Mouse (Mus musculus) urinary bladder, adult 18-20 months (tissue): ENCODE measurements at regions not wholly inside any gene's neighbourhood (a gene's known extent, or its start where the extent isn't known, plus 50 kb on each side); places are given as distances from the start of the nearest gene placed in this dataset.

Source experiments
- DNase-seq, 2 experiments: peaks; one replicate each; pipeline ENCODE4 v3.0.0; 2022; ENCODE audit warnings: low spot score in 2 of 2, mixed read lengths in 2 of 2

DNA sequence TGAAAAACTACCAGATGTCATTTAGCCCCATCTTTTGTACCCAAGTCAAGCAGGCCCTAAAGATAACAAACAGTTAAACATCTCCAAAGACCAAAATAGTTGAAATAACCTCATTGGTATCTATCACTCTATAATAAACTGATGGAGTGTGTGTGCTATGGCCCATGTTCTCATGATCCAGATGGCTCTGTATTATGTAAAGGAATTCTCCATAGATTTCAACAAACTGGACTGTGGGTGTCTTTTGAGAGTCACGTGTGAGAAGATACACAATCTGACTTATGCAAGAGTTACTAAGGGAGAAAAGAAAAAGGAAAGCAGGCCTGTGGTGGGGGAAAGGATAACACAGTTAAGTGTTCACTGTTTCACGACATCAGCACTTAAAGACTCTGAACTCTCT is 164.8 kb upstream of the Paip1 start:
- no peak for DNase-seq

DNA sequence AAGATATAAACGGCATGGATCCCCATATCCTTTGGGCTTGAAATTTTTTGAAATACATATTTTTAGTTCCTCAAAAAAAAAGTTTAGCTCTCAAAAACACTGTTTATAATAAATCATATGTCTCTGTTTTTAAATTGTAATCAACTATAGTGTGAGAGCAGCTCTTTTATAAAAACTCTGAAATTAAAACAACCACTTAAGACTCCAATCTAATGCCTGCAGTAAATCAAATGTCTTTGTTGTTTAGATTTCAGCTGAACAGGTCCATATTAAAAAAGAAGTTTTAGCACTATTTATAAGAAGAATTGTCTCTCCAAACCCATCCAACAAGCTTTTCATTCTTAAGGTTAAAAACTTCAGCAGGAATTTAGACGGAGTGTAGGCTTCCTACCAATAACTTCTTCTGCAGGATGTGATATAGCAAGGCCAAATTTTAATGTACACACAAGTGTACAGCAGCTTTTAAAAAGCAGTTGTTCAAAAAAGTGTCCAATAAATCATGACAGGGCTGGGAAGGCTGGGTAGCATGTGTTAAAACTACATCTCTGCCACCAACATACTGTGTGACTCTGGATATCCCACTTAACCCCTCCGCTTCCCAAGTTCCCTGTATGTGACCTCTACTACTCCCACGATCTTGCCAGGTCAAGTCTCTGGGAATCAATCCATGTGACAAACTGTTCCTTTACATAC is 160.6 kb upstream of the Paip1 start:
- no peak for DNase-seq

DNA sequence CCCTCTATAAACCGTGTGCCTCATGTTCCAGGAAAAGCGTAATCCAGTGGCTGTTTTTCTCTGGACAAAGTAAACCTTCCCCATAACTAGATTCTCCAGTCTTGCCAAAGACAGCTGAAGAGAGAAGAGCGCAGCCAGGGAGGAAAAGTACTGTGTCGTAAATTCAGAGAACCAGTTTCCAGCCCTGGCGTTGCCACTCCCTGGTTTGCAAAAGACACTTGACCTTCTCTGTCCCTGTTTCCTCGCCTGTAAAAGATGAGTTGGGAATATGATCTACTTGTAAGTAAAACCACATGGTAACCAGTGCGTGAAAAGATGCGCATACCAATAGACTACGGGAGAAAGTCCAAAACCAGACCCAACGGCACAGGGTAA is 160.1 kb upstream of the Paip1 start:
- no peak for DNase-seq

DNA sequence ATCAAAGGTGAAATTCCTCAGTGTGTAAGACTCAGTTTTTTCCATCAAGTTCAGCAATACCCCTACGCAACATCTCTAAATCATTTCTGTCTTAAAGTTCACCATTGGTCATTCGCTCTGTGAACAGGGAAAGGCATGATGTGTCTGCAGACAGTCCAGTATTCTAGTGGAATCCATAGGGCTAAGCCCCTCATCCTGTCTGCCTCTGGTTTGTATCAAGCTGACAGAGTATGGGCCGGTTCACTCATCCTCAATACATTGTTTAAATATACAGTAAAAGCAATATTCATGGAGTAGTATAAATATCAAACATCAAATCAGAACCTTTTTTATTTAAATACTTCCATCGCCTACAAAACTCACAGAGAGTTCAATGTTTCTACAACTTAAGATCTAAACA is 152.9 kb upstream of the Paip1 start:
- DNase-seq, result no peak

DNA sequence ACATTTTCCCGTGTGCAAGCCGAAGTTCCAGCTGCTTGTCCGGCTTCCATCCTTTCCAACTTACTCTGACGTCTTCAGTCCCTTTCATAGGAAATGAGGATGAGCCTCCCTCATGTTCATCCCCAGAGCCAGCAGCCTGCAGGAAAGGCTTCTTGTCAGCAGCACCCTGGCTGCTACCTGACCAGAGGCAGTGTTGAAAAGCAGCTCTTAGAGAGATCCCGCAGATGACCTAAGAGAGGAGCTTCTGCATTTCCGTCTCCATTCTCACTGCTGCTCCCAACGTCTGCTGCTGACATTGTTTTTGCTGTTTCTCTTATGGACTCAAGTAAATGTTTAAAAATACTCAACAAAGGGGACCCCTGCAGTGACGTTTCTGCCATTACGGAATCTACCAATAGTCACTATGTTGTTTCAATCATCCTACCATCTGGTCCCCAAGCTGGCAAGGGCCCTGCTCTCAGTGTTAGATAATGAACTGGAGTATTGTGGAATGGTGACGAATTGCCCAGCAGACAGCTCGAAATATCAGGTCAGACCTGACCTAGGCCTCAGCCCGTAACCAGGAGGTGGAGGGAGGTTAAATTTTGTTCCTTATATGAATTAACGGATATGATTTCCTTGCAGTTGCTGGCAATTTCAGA is 151.0 kb upstream of the Paip1 start:
- no peak for DNase-seq

DNA sequence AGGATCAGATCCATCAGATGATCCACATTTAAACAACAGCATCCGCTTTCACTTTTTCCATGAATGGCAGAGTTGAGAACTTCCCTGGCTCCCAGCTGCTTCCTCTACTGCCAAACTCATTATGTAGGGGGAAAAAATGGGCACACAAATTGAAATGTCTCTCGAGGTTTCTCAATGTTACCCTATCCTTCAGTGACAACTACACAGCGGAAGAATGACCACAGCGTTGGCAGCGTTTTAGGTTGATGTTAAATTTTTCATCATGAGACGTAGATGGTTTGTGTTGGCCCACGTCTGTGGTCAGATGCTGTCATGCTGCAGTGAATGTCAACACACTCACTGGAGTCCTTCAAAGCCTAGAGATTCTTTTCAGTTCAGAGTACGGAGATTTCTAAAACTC is 149.0 kb upstream of the Paip1 start:
- no peak for DNase-seq

- DNase-seq, result no peak
These were observed 147.8 kb upstream of the Paip1 start for GRCm38 (mm10) chr13:119280622-119281021.

DNA sequence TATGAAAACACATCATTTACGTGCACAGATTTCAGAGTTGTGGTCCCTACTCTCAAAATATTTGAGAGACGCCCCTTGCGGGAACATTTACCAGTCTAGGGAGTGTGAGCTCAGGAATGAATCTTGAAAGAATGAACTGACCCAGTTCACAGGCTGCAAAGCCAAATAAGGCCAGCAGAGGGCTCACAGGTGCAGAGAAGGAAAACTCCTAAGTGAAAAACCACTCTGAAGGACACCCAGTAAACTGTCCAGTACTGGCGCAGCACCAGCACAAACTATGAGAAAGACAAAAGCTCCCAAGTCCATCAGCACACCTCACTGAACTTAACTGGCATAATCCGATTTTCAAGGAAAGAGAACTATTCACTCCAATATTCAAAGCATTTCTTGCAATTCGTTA is 145.0 kb upstream of the Paip1 start:
- peak; percentile 16 to 63 for DNase-seq

DNA sequence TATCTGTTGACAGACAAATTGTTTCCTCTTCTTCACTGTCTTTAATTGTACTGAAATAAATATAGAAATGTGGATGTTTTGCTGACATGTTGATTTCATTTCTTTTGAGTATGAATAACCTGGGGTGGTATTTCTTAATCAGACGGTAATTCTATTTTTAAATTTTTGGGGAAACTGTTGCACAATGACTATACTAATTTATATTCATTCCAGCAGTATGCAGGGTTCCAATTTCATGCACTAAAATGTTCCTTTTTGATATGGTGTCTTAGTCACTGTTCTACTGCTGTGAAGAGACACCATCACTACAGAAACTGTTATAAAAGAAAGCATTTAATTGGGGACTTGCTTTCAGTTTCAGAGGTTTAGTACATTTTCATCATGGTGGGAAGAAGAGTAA is 119.2 kb upstream of the Paip1 start:
- DNase-seq, result no peak

DNA sequence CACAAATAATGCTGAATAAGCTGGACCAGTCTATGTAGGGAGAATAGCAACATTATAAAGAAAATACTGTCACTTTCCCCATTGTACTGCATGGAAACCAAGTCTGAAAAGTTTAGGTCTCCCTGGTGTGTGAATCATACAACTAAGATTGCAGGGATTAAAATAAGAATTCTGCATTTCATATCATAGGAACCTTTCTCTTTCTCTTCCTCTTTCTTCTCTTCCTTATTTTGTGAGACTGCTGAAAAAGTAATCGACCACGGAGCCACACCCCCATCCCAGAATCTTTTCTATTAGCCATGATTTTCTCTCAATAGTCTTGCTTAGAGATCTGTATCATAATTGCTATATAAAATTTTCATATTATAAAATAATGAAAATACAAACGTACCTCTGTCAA is 118.4 kb upstream of the Paip1 start:
- no peak for DNase-seq

- DNase-seq, result no peak
These were observed 114.0 kb upstream of the Paip1 start for GRCm38 (mm10) chr13:119314356-119314755.

DNA sequence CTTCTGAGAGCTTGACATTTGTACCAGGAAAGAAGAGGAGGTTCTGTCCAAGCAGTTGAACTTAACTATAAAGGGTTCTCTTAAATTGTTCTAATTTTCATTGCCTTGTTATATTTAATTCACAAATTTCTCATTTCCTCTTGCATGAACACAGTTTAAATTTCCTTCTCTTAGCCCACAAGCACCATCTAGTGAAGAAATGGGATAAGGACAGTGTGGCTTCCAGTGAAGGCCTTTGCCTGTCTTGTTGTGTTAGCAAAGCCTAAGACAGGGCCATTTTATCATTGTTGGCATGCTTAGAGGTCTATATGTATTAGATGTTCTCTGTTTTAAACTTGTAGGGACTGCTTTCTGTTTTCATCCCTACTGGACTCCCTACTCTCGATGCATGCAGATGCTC is 110.0 kb upstream of the Paip1 start:
- DNase-seq, result no peak

DNA sequence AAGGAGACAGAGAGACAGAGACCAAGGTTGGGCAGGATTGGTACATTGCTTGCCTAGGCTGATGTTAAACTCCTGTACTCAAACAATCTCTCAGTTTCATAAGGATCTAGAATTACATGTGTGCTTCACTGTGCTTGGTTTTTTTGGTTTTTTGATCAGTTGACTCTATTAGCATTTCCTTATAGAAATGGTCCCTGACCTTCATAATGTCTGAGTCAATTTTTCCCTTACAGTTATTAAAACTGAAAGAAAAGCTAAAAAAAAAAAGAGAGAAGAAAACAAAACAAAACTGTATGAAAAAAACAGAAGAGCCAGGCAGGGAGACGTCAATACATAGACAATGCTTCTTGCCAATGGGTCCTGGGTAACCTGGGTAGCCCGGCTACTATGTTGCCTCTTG is 102.9 kb upstream of the Paip1 start:
- DNase-seq, result no peak

DNA sequence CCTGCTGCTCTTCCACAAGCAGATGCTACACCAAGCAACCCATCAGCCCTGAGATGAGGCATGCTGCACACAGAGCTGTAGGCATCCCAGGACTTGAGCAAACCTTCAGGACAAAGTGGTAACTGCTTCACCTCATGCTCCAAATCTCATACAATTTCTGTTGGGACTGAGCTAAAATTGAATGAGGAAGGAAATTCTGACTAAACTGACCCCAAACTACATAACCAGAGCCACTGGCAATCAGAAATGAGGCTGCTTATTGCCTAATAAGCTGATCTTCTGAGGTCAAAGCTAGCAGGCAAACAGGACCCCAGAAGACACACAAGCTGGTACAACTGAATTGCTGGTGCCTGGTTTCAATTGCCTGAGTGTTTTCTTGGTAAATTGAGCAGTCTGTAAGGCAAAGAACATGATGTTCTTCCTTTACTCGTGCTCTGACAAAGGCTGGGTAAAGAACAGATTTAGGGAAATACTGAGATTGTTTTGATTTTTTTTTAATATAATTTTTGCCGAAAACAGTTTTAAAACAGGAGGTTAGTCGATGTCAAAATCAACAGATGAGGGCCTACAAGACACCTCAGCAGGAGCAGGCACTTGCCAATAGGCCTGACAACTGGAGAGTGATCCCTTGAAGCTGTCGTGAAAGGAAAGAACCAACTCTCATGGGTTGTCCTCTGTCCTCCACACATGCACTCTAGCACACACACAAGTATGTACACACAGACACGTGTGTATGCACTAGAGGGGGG is 101.3 kb upstream of the Paip1 start:
- DNase-seq, result no peak

- no peak for DNase-seq
These were observed 99.7 kb upstream of the Paip1 start for GRCm38 (mm10) chr13:119328731-119329130.

GRCm38 (mm10) chr13:119331815-119332214 is 96.6 kb upstream of the Paip1 start:
- DNase-seq, result no peak

GRCm38 (mm10) chr13:119333915-119334314 is 94.5 kb upstream of the Paip1 start:
- DNase-seq, result no peak

DNA sequence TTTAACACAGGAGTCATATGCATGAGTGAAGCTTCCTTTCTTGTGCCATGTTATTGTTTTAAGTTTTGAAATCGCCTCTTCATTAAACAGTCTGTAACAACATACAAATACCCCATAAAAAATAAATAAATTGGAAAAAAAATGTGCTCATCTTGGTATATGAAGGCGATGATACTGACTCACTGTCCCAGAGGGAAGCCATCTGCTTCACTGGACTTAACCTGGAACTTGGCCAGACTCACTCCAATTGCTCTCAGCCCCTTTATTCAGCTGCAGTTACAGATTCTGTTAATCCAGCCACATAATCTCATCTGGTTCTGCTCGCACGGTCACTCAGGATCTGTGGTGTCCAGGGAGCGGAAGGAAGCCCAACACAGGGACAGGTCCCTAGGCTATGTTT is 90.5 kb upstream of the Paip1 start:
- no peak for DNase-seq

DNA sequence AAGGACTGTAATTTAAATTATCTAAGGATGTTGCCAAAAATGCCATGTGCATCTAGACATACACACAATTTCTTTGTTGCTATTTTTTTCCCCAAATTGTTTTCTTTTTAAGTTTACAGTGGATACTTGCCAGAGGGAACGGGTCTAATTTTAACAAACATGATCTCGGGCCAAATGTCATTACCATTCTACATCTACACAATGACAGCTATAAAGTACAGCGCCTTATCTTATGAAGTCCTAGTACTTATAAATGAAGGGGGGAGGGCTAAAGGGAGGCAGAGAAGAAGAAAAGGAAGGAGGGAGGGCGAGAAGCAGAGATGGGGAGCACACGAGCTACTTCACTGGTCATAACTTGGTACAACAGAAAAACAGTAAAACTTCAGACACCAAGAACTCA is 89.4 kb upstream of the Paip1 start:
- no peak for DNase-seq

DNA sequence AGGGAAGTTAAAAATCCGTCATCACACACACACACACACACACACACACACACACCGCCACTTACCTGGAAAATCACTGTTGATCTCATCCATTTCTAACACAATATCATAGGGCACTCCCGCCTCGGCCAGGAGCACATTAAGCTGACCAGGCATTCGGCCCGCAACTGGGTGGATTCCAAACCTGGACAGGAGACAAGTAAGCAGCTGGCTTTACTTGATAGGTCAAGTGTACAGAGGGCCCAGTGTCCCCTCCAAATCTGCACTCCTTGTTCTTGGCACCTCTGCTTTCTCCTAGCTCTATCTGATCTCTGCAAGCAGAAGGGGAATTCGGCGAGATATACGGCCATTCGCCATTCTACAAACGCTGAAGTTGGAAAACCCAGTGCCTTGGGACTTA is 88.6 kb upstream of the Paip1 start:
- DNase-seq, result no peak

- no peak for DNase-seq
These were observed 86.6 kb upstream of the Paip1 start for GRCm38 (mm10) chr13:119341833-119342232.

- no peak for DNase-seq
These were observed 85.6 kb upstream of the Paip1 start for GRCm38 (mm10) chr13:119342761-119343160.

- DNase-seq, result no peak
These were observed 80.4 kb upstream of the Paip1 start for GRCm38 (mm10) chr13:119347988-119348387.
